Mouse (Mus musculus) testis, postnatal 14 days (tissue): ENCODE results near the gene Sowahd.

ENCODE experiments used
- DNase-seq: peaks from one replicate; pipeline ENCODE4 v3.0.0; 2021; ENCODE audit warnings: low spot score

Sowahd gene

DNA sequence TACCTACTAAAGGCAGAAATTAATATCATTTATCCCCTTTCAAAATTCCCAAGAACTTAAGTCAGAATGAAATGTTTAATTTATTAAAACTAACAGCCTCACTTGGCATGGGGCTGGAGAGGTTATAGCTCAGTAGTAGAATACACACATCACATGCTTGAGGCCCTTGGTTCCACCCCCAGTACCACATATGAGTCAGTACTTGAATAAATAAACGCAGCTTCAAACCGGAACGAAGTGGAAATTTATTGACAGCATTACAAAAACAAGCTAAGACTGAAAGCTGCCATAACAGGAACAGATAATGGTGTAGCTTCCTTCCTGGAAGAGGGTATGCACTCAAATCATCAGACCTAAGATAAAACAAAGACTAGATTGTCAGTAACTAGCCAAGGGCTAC lies 42.8 kb downstream of the Sowahd start:
- DNase-seq: no peak

GRCm38 (mm10) chrX:37095106-37095768 lies 46.6 kb downstream of the Sowahd start:
- no peak for DNase-seq

- no peak for DNase-seq
Measured at GRCm38 (mm10) chrX:37098681-37099080, 50.0 kb downstream of the Sowahd start.
